Mouse (Mus musculus) cerebellum, postnatal 25 days (tissue): ENCODE measurements around the gene Ano8.
A peak's percentile ranks its signal among the peaks of the same experiment; 100 is the strongest.

Experiments
- DNase-seq, 2 experiments: peaks; one replicate each; pipeline ENCODE4 v3.0.0; 2021; ENCODE audit warnings: mixed read lengths in 2 of 2

Gene Ano8

GRCm38 (mm10) chr8:71485142-71486135 lies at the start of gene Ano8:
Gene Ano8 (minus strand): TSS chr8:71485963.
- peak; percentile 91 to 93 for DNase-seq

GRCm38 (mm10) chr8:71534263-71534810 lies 48.6 kb upstream of the Ano8 start:
- no peak for DNase-seq

- peak; percentile 65 to 80 for DNase-seq
Measured at GRCm38 (mm10) chr8:71530735-71531467, 45.1 kb upstream of the Ano8 start.

DNA sequence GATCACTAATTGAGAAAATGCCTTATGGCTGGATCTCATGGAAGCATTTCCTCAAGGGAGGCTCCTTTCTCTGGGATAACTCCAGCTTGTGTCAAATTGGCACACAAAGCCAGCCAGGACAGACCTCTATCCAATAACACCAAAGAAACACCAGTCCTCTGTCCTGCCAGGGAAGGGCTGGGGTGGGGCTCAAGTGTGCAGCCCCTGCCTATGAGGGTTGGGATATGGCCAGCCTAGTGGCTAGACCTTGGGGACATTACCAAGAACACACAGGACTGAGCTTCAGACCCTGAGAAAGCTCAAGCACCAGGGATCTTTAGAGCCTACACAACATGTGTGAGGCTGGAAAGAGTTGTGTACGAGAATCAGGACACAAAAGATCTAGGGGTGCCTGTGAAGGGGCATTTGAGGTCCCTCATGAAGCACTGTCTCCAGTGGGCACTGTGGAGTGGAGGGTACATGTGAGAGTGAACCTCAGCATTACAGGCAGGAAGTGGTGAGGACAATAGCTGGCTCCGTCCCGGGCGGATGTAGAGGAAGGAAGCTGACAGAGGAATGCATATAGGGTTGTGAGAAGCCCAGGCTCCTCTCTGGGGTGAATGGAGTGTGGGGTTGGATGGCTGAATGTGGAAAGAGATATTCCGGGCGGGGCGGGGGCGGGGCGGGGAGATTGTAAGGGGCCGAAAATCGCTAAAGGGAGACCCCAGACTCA lies 42.8 kb upstream of the Ano8 start:
- DNase-seq = no peak

DNA sequence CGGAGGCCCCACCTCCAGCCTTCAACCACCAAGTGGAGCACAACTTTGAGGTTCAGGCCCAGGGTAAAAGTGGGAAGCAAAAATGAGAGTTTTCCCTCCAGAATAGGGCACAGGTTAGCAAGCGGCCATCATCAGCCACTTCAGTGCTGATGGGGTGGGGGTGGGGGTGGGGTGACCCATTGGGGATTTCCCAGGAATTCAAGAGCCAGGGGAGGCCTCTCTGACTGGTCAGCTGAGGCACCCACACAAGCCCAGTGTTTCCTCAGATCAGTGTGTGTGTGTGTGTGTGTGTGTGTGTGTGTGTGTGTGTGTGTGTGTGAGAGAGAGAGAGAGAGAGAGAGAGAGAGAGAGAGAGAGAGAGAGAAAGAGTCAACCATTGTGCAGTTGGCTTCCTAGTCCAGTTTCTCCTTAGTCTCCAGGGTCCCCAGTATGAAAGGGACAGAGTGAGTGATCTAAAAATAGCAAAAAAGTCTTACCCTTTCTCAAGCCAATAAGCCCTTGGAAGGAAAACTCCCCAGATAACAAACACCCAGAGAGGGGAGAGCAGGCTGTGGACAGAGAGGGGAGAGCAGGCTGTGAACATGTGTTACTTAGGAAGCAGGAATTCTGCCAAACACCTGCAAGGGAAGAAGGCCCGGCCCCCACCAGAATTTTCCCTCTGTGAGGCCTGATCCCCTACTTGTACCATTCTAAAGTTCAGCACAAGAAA lies 41.6 kb upstream of the Ano8 start:
- no peak for DNase-seq

DNA sequence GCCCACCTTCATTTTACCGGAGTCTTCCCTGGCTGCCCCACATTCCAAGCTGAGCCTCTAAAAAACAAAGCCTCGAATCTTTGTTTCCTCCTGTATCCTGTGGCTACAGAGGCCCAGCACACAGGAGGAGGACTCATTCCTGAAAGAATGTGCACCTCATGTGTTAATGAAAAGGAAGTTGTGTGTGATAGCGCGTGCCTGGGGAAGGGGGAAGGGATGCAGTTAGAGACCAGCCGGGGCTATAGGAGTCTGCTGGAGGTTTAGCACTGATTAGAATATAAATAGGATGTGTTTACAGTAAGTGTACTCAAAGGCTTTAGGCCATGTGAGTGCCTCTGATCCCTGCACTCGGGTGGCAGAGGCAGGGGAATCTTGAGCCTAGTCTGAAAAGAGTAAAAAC lies 40.5 kb upstream of the Ano8 start:
- DNase-seq = no peak

DNA sequence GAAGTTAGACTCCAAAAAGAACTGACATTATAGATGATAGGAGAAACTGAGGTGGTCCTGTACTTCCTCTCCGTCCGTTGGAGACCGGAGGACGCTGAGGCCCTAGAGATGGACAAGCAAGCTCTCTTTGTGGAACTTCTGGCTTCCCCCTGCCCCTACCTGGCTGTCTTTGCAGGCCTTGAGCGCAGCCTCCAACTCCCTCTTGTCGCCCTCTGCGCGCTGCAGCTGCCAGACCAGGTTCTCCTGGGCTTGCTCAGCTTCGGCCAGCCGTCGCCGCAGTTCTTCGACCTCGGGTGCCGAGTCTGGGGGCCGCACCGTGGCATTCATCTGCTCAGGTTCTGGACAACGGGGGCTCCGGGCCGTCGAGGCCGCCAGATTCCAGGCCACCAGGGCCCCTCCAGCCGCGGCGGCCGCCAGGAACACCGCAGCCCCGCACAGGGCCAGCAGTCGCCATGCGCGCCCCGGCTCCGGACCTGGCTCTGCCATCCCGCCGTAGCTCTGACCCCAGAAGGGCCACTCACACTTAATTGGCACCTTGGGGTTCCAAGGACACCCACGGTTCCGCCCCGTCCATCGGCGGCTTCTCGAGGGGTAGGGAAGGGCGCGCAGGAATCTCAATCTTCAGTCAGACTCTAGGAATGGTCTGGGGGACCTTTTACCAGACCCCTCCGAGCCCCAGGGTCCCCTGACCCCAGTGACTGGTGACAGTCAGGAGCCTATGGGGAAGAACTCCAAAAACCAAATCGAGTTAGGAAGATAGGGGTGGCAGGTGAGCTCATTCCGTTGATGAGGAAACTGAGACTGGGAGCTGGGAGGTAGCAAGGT lies 39.7 kb upstream of the Ano8 start, which contains the start of gene Ccdc194:
Ccdc194 (minus strand) TSS at position 486 of the 825 bp plus-strand sequence.
- DNase-seq = no peak

DNA sequence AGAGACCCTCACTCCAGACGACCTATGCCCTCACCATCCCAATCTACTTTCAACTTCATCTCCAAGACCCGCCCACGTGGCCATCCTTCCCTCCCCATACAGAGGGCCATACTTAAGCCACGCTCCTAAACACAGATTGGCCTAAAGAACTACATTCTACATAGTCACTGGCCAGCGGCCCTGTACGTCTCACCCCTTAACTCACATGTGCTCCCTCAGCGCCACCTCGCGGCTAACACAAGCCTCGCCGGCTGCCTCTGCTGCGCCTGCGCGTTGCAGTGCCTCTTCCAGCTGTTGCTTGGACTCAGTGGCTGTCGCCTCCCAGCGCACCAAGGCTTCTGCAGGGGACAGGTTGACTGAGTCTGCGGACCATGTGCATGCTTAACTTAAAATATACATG lies 35.9 kb upstream of the Ano8 start:
- DNase-seq = peak; percentile 92 to 96

DNA sequence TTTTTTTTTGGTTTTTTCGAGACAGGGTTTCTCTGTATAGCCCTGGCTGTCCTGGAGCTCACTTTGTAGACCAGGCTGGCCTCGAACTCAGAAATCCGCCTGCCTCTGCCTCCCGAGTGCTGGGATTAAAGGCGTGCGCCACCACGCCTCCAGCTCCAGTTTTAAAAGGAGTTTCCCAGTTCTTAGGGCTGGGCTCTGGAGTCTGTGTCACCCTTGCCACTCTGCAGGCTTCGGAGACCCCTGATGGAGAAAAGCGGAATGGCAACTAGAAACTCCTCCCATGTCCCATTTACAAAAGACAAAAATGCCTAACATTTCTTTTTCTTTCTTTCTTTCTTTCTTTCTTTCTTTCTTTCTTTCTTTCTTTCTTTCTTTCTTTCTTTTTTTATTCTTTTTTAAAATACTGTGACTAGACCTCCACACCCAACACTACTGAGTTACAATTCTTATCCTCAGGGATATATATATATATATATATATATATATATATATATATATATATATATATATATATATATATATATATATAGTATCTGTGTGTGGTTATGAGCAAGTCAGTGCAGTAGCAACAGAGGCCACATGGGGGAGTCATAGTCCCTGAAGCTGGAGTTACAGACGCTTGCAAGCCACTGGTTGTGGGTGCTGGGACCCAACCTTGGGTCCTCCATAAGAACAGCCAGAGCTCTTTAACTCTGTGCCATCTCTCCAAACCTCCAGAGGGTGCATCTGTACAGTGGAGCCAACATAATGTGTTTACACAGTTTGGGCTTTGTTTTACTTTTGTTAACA lies 33.5 kb upstream of the Ano8 start:
- peak; percentile 50 to 74 for DNase-seq

- DNase-seq = no peak
Measured at GRCm38 (mm10) chr8:71516786-71517185, 31.0 kb upstream of the Ano8 start.

DNA sequence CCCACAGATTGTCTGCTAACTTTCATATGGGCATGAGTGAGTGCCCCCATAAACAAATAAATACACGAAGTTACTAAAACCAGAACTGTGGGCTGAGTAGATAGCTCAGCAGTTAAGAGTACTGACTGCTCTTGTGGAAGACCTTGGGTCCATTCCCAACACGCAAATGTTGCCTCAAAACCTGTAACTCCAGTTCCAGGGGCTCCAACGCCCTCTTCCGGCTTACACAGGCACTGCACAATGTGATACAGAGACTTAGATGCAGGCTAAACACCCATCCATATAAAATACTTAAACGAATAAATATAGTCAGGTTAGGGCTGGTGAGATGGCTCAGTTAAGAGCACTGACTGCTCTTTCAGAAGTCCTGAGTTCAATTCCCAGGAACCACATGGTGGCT lies 29.3 kb upstream of the Ano8 start:
- DNase-seq = no peak

DNA sequence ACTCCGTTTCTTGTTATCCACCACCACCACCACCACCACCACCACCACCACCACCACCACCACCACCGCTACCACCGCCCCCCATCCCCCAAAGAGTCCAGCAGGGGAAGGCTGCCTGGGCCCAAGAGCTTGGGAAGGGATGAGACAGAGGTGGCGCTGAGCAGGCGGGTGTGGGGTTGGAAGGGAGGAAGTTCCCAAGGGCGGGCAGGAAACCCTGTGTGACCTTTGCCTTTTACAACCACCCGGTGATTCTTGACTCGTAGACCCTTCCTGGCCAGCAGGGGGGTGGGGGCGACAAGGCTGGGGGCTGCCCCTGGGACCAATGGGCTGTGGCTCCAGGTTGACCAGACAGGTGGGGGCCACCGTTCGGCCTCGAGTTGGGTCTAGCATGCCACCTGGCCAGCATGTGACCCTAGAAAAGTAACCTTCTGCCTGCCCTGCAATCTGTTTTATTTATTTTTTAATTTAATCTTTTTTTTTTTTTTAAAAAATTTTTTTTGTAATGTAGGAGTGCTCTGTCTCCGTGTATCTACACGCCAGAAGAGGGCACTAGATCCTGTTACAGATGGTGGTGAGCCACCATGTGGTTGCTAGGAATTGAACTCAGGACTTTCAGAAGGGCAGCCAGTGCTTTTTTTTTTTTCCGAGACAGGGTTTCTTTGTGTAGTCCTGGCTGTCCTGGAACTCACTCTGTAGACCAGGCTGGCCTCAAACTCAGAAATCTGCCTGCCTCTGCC lies 27.4 kb upstream of the Ano8 start:
- no peak for DNase-seq

DNA sequence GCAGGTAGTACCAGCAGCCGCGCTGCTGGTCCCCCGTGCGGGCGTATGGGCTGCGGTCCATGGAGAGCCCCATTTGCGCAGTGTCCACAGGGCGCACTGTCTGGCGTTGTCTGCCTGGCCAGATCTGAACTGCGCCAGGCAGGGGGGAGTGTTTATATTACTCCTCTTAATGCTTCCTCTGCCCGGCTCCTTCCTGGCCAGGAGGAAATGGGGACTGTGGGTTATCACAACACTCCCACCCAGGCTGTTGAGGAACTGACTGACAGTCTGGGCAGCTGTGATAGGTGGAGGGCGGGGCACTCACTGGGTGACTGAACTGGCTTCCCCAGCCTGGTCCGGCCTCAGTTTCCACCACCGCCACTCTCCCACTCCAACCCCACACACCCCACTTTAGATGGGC lies 25.9 kb upstream of the Ano8 start, which contains the start of gene Plvap:
Plvap (minus strand) TSS at position 109 of the 400 bp plus-strand sequence.
- no peak for DNase-seq

GRCm38 (mm10) chr8:71509316-71509715 lies 23.6 kb upstream of the Ano8 start:
- no peak for DNase-seq

GRCm38 (mm10) chr8:71507589-71508104 lies 21.9 kb upstream of the Ano8 start:
- DNase-seq = peak; percentile 80 to 89

DNA sequence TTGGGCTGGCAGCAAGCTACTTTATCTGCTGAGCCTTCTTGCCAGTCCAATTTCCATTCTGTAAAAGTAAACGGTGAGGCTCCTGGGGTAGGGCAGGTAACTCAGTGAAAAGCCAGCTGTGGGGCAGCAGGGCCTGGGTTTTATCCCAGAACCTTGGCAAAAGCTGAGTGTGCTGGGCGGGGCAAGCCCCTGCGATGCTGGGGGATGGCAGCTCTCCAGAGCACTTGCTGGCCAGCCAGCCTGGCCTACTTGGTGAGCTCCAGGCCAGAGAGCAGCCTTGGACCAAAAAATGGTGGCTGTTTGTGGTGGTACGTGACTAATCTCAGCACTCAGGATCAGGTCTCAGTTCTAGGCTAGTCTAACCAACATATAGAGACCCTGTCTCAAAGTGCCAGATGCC lies 20.2 kb upstream of the Ano8 start:
- DNase-seq = peak; percentile 72 to 82

DNA sequence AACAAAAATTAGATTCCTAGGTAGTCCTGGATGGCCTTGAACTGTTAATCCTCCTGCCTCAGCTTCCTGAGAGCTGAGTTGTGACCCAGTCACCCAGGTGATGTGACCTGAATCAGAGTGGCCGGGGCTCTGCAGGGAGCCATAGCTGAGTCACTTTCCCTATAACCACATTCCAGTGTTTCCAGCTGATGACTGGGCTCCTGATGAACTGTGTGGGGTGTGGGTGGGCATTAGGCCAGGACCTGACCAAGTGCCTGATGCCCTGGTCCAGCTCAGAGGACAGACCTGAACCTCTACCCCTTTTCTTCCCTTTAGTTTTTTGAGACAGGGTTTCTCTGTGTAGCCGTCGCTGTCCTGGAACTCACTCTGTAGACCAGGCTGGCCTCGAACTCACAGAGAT lies 19.6 kb upstream of the Ano8 start:
- no peak for DNase-seq

GRCm38 (mm10) chr8:71504349-71504748 lies 18.6 kb upstream of the Ano8 start:
- no peak for DNase-seq
